ENCODE assay signal across 8 mouse cellular contexts in the genomic region with DNA sequence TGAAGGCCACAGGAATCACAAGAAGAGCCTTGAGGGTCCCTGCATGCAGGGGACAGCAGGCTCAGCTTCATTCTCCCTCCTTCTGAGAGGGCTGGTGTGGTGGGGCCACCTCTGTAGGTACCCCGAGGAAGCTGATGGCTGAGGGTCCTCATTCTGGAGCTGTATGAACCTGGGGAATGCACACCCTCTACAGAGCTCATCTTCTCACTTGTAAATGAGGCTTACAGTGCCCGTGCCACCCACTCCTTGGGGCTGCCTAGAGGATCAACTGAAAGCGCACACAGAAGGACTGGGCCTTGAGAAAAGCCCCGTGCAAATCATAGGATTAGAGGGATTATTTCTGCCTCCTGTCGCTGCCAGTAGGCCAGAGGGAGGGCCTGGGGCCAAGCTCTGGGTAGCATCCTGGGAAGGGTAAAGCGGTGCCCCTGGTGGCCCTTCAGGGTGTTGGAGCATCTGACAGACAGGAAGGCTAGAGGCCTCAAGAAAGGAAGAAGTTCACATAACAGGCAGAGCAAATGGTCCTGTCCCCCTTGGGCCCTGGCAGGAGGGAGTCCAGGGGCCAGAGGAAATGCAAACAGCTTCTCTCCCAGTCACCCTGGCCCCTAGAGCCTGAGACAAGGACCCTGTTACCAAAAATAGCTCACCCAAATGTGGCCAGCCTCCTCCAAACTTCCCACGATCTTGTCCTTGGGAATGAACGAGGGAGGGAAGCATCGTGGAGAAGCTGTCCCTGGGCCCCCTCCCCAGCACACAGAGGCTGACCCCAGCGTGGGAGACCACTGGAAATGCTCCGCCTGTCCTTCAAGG. TPM values are rescaled to one million over a fixed set of nuclear protein-coding genes. Genes with fewer than 3 reads are reported as not detected.
DNase-seq lines count a peak whose midpoint lies in the region; ATAC-seq and TF ChIP-seq lines count a peak whose summit lies in the region.

No protein-coding gene starts in this region.

- no peaks in the 10 kb centered on the region for H3K9me3 ChIP-seq in kidney, embryonic 15.5 days (replicated peaks)
- no peaks in the 10 kb centered on the region for H3K9me3 ChIP-seq in heart, postnatal 0 days (replicated peaks; ENCODE audit: control insufficient read depth, low read length)

- no peaks in the 10 kb centered on the region for H3K27me3 ChIP-seq in kidney, embryonic 15.5 days
- H3K27me3 ChIP-seq in heart, postnatal 0 days (ENCODE audit: control insufficient read depth, insufficient read depth, low read length): no peaks in the 10 kb centered on the region

- no peak overlapping the region for H3K4me3 ChIP-seq in kidney, embryonic 15.5 days (replicated peaks)
- no peak overlapping the region for H3K4me3 ChIP-seq in heart, postnatal 0 days (ENCODE audit: low read depth, low read length)

- H3K36me3 ChIP-seq in kidney, embryonic 15.5 days: peaks cover 39% of the 10 kb centered on the region
- peaks cover 22% of the 10 kb centered on the region for H3K36me3 ChIP-seq in heart, postnatal 0 days (replicated peaks; ENCODE audit: control insufficient read depth, insufficient read depth, low read length)

- peaks cover 53% of the 10 kb centered on the region for H3K4me1 ChIP-seq in kidney, embryonic 15.5 days
- H3K4me1 ChIP-seq in heart, postnatal 0 days (ENCODE audit: control insufficient read depth, insufficient read depth): peaks cover 43% of the 10 kb centered on the region

- peak; percentile 33; the same call in 1 of the 2 replicates for TF ChIP-seq CTCF in heart, postnatal 0 days (IDR thresholded peaks at IDR 0.05; ENCODE audit: low read depth)

- H3K27ac ChIP-seq in kidney, embryonic 15.5 days: peak overlapping the region; percentile 86
- peak overlapping the region; percentile 76 for H3K27ac ChIP-seq in heart, postnatal 0 days (ENCODE audit: low read depth)

- 28% methylated on average over 11 of the region's 11 CpGs for WGBS in kidney, embryonic 15.5 days
- 16% methylated on average over 11 of the region's 11 CpGs for WGBS in heart, postnatal 0 days

- 0 out of 2 replicates have a peak, but pooled peaks have one; percentile 19 for ATAC-seq in kidney, embryonic 15.5 days (replicated peaks; ENCODE audit: low FRiP score)
- ATAC-seq in heart, postnatal 0 days (ENCODE audit: insufficient read depth, low read depth): peak; percentile 22; the same call in 1 of the 2 replicates
- ATAC-seq in megakaryocyte-erythroid progenitor cell, adult 5-6 weeks (replicated peaks; ENCODE audit: low FRiP score, low TSS enrichment, poor library complexity, severe bottlenecking): 0 out of 2 replicates have a peak, but pooled peaks have one; percentile 23

- no peak; the same call in 1 of the 2 replicates for TF ChIP-seq EP300 in heart, postnatal 0 days (IDR thresholded peaks at IDR 0.05; ENCODE audit: low read depth)

- no peak for DNase-seq in kidney, postnatal 14 days
- DNase-seq in brain, adult 2 months (ENCODE audit: low read depth, low spot score): peak; percentile 32
- peak; percentile 52 for DNase-seq in heart, postnatal 0 days (ENCODE audit: low spot score)
- no peak for DNase-seq in spleen, adult 12 weeks (ENCODE audit: low spot score)
- no peak for DNase-seq in right cerebral cortex, adult 2 months (ENCODE audit: low spot score in 2 of 2)
- no peak for DNase-seq in thymus, postnatal 0 days (ENCODE audit: low spot score)

- H3K4me2 ChIP-seq in kidney, embryonic 15.5 days: no peak overlapping the region
- H3K4me2 ChIP-seq in heart, postnatal 0 days (ENCODE audit: low read depth, low read length): no peak overlapping the region

- peak overlapping the region; percentile 29; the same call in 1 of the 2 replicates for H3K9ac ChIP-seq in kidney, embryonic 15.5 days
- peak overlapping the region; percentile 38; the same call in 1 of the 2 replicates for H3K9ac ChIP-seq in heart, postnatal 0 days (replicated peaks; ENCODE audit: low read depth, low read length)

RNA-seq across cellular contexts. Expression of a gene that starts 16.2 kb away (rescaled TPM):
- polyA plus RNA-seq in kidney, embryonic 15.5 days (2015; fragmentation: Nextera tagmentation; extraction: Ambion mirVana): 77.7 and 81.4 TPM in 2 replicates
- 99.6 and 102 TPM in 2 replicates for total RNA-seq in heart, postnatal 0 days (2014; rRNA removed; ENCODE audit: low replicate concordance)
- 99.5 and 103 TPM in 2 replicates for polyA plus RNA-seq in heart, postnatal 0 days (2015; fragmentation: Nextera tagmentation; extraction: Ambion mirVana)
- total RNA-seq in megakaryocyte-erythroid progenitor cell, adult 5-6 weeks (2014; fragmentation: Nextera tagmentation): 56.5 and 81.2 TPM in 2 replicates
- total RNA-seq in megakaryocyte-erythroid progenitor cell, adult 5-6 weeks (2017): 71.0 and 106 TPM in 2 replicates
- polyA plus RNA-seq in thymus, postnatal 0 days (2015; fragmentation: Nextera tagmentation; extraction: Ambion mirVana): 47.3 and 48.7 TPM in 2 replicates

RNA-seq across cellular contexts. Expression of a gene that starts 16.2 kb away (rescaled TPM):
- polyA plus RNA-seq in kidney, embryonic 15.5 days (2015; fragmentation: Nextera tagmentation; extraction: Ambion mirVana): 22.7 and 23.5 TPM in 2 replicates
- 38.7 and 64.8 TPM in 2 replicates for total RNA-seq in heart, postnatal 0 days (2014; rRNA removed; ENCODE audit: low replicate concordance)
- polyA plus RNA-seq in heart, postnatal 0 days (2015; fragmentation: Nextera tagmentation; extraction: Ambion mirVana): 8.1 and 9.3 TPM in 2 replicates
- not detected in 2 replicates for total RNA-seq in megakaryocyte-erythroid progenitor cell, adult 5-6 weeks (2014; fragmentation: Nextera tagmentation)
- 0.38 and 0.65 TPM in 2 replicates for total RNA-seq in megakaryocyte-erythroid progenitor cell, adult 5-6 weeks (2017)
- 2.0 and 2.4 TPM in 2 replicates for polyA plus RNA-seq in thymus, postnatal 0 days (2015; fragmentation: Nextera tagmentation; extraction: Ambion mirVana)

RNA-seq across cellular contexts. Expression of a gene that starts 23.6 kb away (rescaled TPM):
- polyA plus RNA-seq in kidney, embryonic 15.5 days (2015; fragmentation: Nextera tagmentation; extraction: Ambion mirVana): 19.8 and 22.0 TPM in 2 replicates
- 17.2 and 17.8 TPM in 2 replicates for total RNA-seq in heart, postnatal 0 days (2014; rRNA removed; ENCODE audit: low replicate concordance)
- 8.0 and 9.9 TPM in 2 replicates for polyA plus RNA-seq in heart, postnatal 0 days (2015; fragmentation: Nextera tagmentation; extraction: Ambion mirVana)
- 48.2 and 78.5 TPM in 2 replicates for total RNA-seq in megakaryocyte-erythroid progenitor cell, adult 5-6 weeks (2014; fragmentation: Nextera tagmentation)
- total RNA-seq in megakaryocyte-erythroid progenitor cell, adult 5-6 weeks (2017): 10.4 and 15.7 TPM in 2 replicates
- 51.9 and 55.0 TPM in 2 replicates for polyA plus RNA-seq in thymus, postnatal 0 days (2015; fragmentation: Nextera tagmentation; extraction: Ambion mirVana)

RNA-seq across cellular contexts. Expression of a gene that starts 31.2 kb away (rescaled TPM):
- 90.1 and 92.6 TPM in 2 replicates for polyA plus RNA-seq in kidney, embryonic 15.5 days (2015; fragmentation: Nextera tagmentation; extraction: Ambion mirVana)
- 23.9 and 74.9 TPM in 2 replicates for total RNA-seq in heart, postnatal 0 days (2014; rRNA removed; ENCODE audit: low replicate concordance)
- 172 and 184 TPM in 2 replicates for polyA plus RNA-seq in heart, postnatal 0 days (2015; fragmentation: Nextera tagmentation; extraction: Ambion mirVana)
- total RNA-seq in megakaryocyte-erythroid progenitor cell, adult 5-6 weeks (2014; fragmentation: Nextera tagmentation): 76.0 and 100 TPM in 2 replicates
- total RNA-seq in megakaryocyte-erythroid progenitor cell, adult 5-6 weeks (2017): 18.2 and 24.0 TPM in 2 replicates
- polyA plus RNA-seq in thymus, postnatal 0 days (2015; fragmentation: Nextera tagmentation; extraction: Ambion mirVana): 147 and 155 TPM in 2 replicates

Comparison
In these comparisons a context has a peak if more than half of its experiments do, and no peak if none do; other contexts are left out.
1. DNase-seq: peak in brain, adult 2 months (single experiment) and heart, postnatal 0 days (single experiment); none in kidney, postnatal 14 days (single experiment), spleen, adult 12 weeks (single experiment), right cerebral cortex, adult 2 months (0 of 2) and thymus, postnatal 0 days (single experiment).
2. Peak in every context shown above with its lines, with median percentiles within 50 percentile points of each other: ATAC-seq.